Mouse (Mus musculus) embryonic facial prominence, embryonic 11.5 days (tissue): ENCODE data around the gene Serinc3. TPM values are rescaled to one million over a fixed set of nuclear protein-coding genes. Genes with fewer than 3 reads are reported as not detected.

Experiments used
- ATAC-seq: fragments of 200-750 bp; cut with Nextera tagmentation; replicated peaks from 2 replicates; pipeline ENCODE4 v1.8.0; 2017; ENCODE audit warnings: low read depth; ENCODE audit not compliant: insufficient number of reproducible peaks, low FRiP score, low TSS enrichment
- DNase-seq: peaks from one replicate; pipeline ENCODE4 v3.0.0-alpha.2; 2015; ENCODE audit warnings: low spot score
- H3K27ac ChIP-seq: fragments of 300-500 bp; sonication (generic); replicated peaks from 2 replicates; pipeline ENCODE4 v1.5.1; 2014; ENCODE audit warnings: mild to moderate bottlenecking, low read depth, low read length, control low read depth
- H3K27me3 ChIP-seq: fragments of 300-500 bp; sonication (generic); 2 replicates; pipeline ENCODE4 v1.6.1; 2014; ENCODE audit warnings: mild to moderate bottlenecking, low read length, moderate library complexity, mixed read lengths; ENCODE audit not compliant: control insufficient read depth, insufficient read depth
- H3K36me3 ChIP-seq: fragments of 300-500 bp; sonication (generic); replicated peaks from 2 replicates; pipeline ENCODE4 v1.6.1; 2014; ENCODE audit warnings: low read depth, mild to moderate bottlenecking, low read length, moderate library complexity, mixed read lengths; ENCODE audit not compliant: control insufficient read depth, insufficient read depth
- H3K4me1 ChIP-seq: fragments of 300-500 bp; sonication (generic); 2 replicates; pipeline ENCODE4 v1.6.1; 2014; ENCODE audit warnings: low read length, mixed read lengths; ENCODE audit not compliant: control insufficient read depth, insufficient read depth
- H3K4me2 ChIP-seq: fragments of 300-500 bp; sonication (generic); 2 replicates; pipeline ENCODE4 v1.6.1; 2014; ENCODE audit warnings: low read depth, mild to moderate bottlenecking, control low read depth, low read length, moderate library complexity
- H3K4me3 ChIP-seq: fragments of 300-500 bp; sonication (generic); 2 replicates; pipeline ENCODE4 v1.5.1; 2014; ENCODE audit warnings: low read depth, low read length, control low read depth
- H3K9ac ChIP-seq: fragments of 300-500 bp; sonication (generic); replicated peaks from 2 replicates; pipeline ENCODE4 v1.6.1; 2014; ENCODE audit warnings: mild to moderate bottlenecking, control low read depth, low read length
- H3K9me3 ChIP-seq: fragments of 300-500 bp; sonication (generic); replicated peaks from 2 replicates; pipeline ENCODE4 v1.6.1; 2016; ENCODE audit warnings: mild to moderate bottlenecking, low read length, inconsistent platforms, mixed read lengths; ENCODE audit not compliant: control insufficient read depth
- WGBS: fragments of 180-500 bp; shearing (Covaris S2); extraction: QIAGEN DNeasy Blood & Tissue Kit; methylation state at CpG from one replicate; pipeline ENCODE4 v1.1.7; 2014; 5-methylcytosine and 5-hydroxymethylcytosine counted together
- polyA plus RNA-seq: library from polyadenylated mRNA; unstranded; fragments of >200 nt; fragmentation: Nextera tagmentation; extraction: Ambion mirVana; gene quantifications from 2 replicates; pipeline ENCODE4 v1.2.1, GENCODE M21; 2014

The Serinc3 gene
- polyA plus RNA-seq, 1 experiment from 2014 or later: 26.0 TPM

- WGBS: 80% methylated on average over 3 of the region's 3 CpGs
- no peak for ATAC-seq
- no peaks in the 10 kb centered on the region for H3K27me3 ChIP-seq
- H3K9ac ChIP-seq: no peak overlapping the region
- no peak overlapping the region for H3K4me2 ChIP-seq
- H3K9me3 ChIP-seq: no peaks in the 10 kb centered on the region
- H3K4me1 ChIP-seq: no peaks in the 10 kb centered on the region
- H3K27ac ChIP-seq: no peak overlapping the region
- peaks cover 3% of the 10 kb centered on the region for H3K36me3 ChIP-seq
- no peak for DNase-seq
- H3K4me3 ChIP-seq: no peak overlapping the region
Measured at GRCm38 (mm10) chr2:163616652-163617227, 28.2 kb downstream of the Serinc3 start.

DNA sequence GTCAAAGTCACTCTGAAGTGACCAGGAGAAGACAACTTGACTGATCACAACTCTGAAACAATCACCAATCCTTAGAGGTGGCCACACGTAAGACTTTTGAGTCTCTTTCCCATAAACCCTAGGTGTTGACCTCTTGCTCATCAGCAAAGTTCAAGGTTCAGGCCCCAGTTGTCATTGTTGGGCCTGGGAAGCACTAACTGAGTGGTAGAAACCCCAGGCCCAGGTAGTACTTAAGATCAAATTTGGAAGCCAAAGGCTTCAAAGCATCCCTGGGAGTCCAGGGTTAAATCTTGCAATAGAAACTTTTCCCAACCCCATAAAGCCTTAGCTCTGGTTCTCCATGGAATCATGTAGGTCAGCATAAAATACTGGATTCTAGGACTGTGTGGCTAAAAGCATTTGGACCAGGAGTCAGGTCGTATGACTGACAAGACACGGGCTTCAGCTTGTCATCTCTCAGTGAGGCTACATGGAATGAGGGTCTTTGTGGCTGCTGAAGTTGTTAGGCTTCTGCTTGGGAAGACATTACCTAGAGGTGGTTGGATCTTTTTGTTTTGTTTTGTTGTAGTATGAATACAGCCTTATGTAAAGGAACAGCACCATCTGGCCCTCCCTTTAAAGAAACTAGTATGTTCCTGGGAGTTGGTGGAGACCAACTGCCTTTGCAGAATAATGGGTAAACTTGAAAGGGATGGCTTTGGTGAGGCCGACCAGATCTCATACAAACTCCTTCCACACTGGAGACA is 28.9 kb downstream of the Serinc3 start:
- H3K27ac ChIP-seq: no peak overlapping the region
- 92% methylated on average over 4 of the region's 4 CpGs for WGBS
- H3K4me2 ChIP-seq: no peak overlapping the region
- peaks cover 3% of the 10 kb centered on the region for H3K36me3 ChIP-seq
- H3K4me1 ChIP-seq: no peaks in the 10 kb centered on the region
- no peaks in the 10 kb centered on the region for H3K27me3 ChIP-seq
- no peak for DNase-seq
- no peaks in the 10 kb centered on the region for H3K9me3 ChIP-seq
- no peak overlapping the region for H3K9ac ChIP-seq
- ATAC-seq: no peak
- H3K4me3 ChIP-seq: no peak overlapping the region

- Histone ChIP-seq H3K27ac (no peak overlapping the region), H3K4me3 (no peak overlapping the region), H3K9me3 (no peaks in the 10 kb centered on the region), H3K27me3 (no peaks in the 10 kb centered on the region), H3K9ac (no peak overlapping the region), H3K4me1 (no peaks in the 10 kb centered on the region), H3K36me3 (peaks cover 3% of the 10 kb centered on the region), H3K4me2 (no peak overlapping the region)
- 92% methylated on average over 9 of the region's 9 CpGs for WGBS
- DNase-seq (no peak), ATAC-seq (no peak)
Measured at GRCm38 (mm10) chr2:163615401-163615800, 29.5 kb downstream of the Serinc3 start.

- Histone ChIP-seq H3K27me3 (no peaks in the 10 kb centered on the region), H3K36me3 (peaks cover 3% of the 10 kb centered on the region), H3K27ac (no peak overlapping the region), H3K4me2 (no peak overlapping the region), H3K9ac (no peak overlapping the region), H3K4me1 (no peaks in the 10 kb centered on the region), H3K9me3 (no peaks in the 10 kb centered on the region), H3K4me3 (no peak overlapping the region)
- ATAC-seq (no peak), DNase-seq (no peak)
- WGBS: 86% methylated on average over 4 of the region's 4 CpGs
Measured at GRCm38 (mm10) chr2:163613990-163614389, 30.9 kb downstream of the Serinc3 start.

GRCm38 (mm10) chr2:163613206-163613605 is 31.7 kb downstream of the Serinc3 start:
- no peak for DNase-seq
- Histone ChIP-seq H3K27me3 (no peaks in the 10 kb centered on the region), H3K36me3 (peaks cover 3% of the 10 kb centered on the region), H3K4me2 (no peak overlapping the region), H3K27ac (no peak overlapping the region), H3K4me1 (no peaks in the 10 kb centered on the region), H3K4me3 (no peak overlapping the region), H3K9ac (no peak overlapping the region), H3K9me3 (no peaks in the 10 kb centered on the region)
- ATAC-seq: no peak
- WGBS: 97% methylated on average over 5 of the region's 5 CpGs

- no peak for DNase-seq
- no peak overlapping the region for H3K27ac ChIP-seq
- no peak overlapping the region for H3K4me2 ChIP-seq
- ATAC-seq: no peak
- WGBS: 72% methylated on average over 9 of the region's 9 CpGs
- H3K9ac ChIP-seq: no peak overlapping the region
- peaks cover 3% of the 10 kb centered on the region for H3K36me3 ChIP-seq
- H3K27me3 ChIP-seq: no peaks in the 10 kb centered on the region
- no peaks in the 10 kb centered on the region for H3K9me3 ChIP-seq
- no peaks in the 10 kb centered on the region for H3K4me1 ChIP-seq
- H3K4me3 ChIP-seq: no peak overlapping the region
Measured at GRCm38 (mm10) chr2:163611176-163611575, 33.8 kb downstream of the Serinc3 start.

DNA sequence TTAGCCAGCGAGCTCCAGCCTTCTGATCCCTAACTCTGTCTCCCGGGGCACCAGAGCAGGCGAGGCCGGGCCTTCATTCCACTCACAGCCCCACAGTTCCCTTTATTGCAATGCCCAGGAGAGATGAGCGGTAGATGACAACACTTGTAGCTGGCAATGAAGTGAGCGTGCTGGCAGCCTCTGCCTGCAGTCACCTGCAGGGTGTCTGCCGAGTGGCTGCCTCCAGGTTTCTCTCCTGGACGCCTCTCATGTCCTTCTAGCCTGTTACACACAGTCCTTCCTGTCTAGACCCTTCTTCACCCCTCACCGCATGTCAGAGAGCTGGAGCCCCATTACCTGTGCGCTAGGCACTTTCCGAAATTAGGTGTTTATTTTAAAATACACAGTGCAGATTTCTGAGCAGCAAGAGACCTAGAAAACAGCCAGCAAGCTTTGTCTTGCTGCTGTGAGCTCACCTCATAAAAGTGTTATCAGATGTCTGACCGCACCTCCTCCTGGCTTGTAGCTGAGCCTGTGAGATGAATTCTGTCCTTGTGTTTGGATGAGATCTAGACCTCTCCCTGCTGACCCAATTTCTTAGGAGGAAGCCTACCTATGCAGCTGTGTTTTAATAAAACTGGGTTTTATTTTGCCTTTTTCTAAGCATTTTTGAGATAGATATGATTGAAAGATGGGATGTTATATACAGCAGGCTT is 35.5 kb downstream of the Serinc3 start:
- Histone ChIP-seq H3K4me2 (no peak overlapping the region), H3K4me3 (no peak overlapping the region), H3K9ac (no peak overlapping the region), H3K4me1 (no peaks in the 10 kb centered on the region), H3K9me3 (no peaks in the 10 kb centered on the region), H3K36me3 (peaks cover 3% of the 10 kb centered on the region), H3K27ac (no peak overlapping the region), H3K27me3 (no peaks in the 10 kb centered on the region)
- DNase-seq (no peak), ATAC-seq (no peak)
- WGBS: 89% methylated on average over 12 of the region's 12 CpGs

- 82% methylated on average over 7 of the region's 7 CpGs for WGBS
- Histone ChIP-seq H3K9me3 (no peaks in the 10 kb centered on the region), H3K27me3 (no peaks in the 10 kb centered on the region), H3K4me2 (no peak overlapping the region), H3K9ac (no peak overlapping the region), H3K4me1 (no peaks in the 10 kb centered on the region), H3K4me3 (no peak overlapping the region), H3K27ac (no peak overlapping the region), H3K36me3 (peaks cover 3% of the 10 kb centered on the region)
- ATAC-seq: no peak
- no peak for DNase-seq
Measured at GRCm38 (mm10) chr2:163608008-163608407, 36.9 kb downstream of the Serinc3 start.
